Mouse (Mus musculus): ENCODE results near the gene Trim25. TPM values are rescaled to one million over a fixed set of nuclear protein-coding genes. Genes with fewer than 3 reads are reported as not detected.

Trim25 gene
- polyA plus RNA-seq, 1 experiment from 2014 or later = 3.5 TPM

Other genes starting within 250 kb of the Trim25 start
- 17.7 and 19.6 TPM in 2 replicates for gene Akap1, start 134.8 kb upstream of the Trim25 start, polyA plus RNA-seq (2016; fragmentation: Nextera tagmentation; extraction: Ambion mirVana)
- gene Scpep1, start 43.9 kb upstream of the Trim25 start, polyA plus RNA-seq (2016; fragmentation: Nextera tagmentation; extraction: Ambion mirVana) = 57.4 and 75.7 TPM in 2 replicates
- not detected in 2 replicates for gene Elobl, start 32.4 kb upstream of the Trim25 start, polyA plus RNA-seq (2016; fragmentation: Nextera tagmentation; extraction: Ambion mirVana)
- 25.7 and 25.9 TPM in 2 replicates for gene Coil, start 29.1 kb upstream of the Trim25 start, polyA plus RNA-seq (2016; fragmentation: Nextera tagmentation; extraction: Ambion mirVana)
- 4.6 and 6.1 TPM in 2 replicates for gene Dgke, start 67.5 kb downstream of the Trim25 start, polyA plus RNA-seq (2016; fragmentation: Nextera tagmentation; extraction: Ambion mirVana)
- gene Gm525, start 74.5 kb downstream of the Trim25 start, polyA plus RNA-seq (2016; fragmentation: Nextera tagmentation; extraction: Ambion mirVana) = not detected in 2 replicates